Mouse (Mus musculus) liver, embryonic 13.5 days (tissue): ENCODE measurements at regions not wholly inside any gene's neighbourhood (a gene's known extent, or its start where the extent isn't known, plus 50 kb on each side); places are given as distances from the start of the nearest gene placed in this dataset.

Source experiments
- ATAC-seq: fragments of 200-750 bp; cut with Nextera tagmentation; 2 replicates; pipeline ENCODE4 v1.8.0; 2017; ENCODE audit warnings: low read depth, mild to moderate bottlenecking, moderate number of reproducible peaks, moderate library complexity
- DNase-seq: peaks from one replicate; pipeline ENCODE4 v3.0.0; 2022
- H3K27ac ChIP-seq: fragments of 300-500 bp; sonication (generic); 2 replicates; pipeline ENCODE4 v1.5.1; 2015; ENCODE audit warnings: moderate library complexity, mild to moderate bottlenecking, inconsistent platforms
- H3K27me3 ChIP-seq: fragments of 300-500 bp; sonication (generic); 2 replicates; pipeline ENCODE4 v1.6.1; 2015; ENCODE audit warnings: mild to moderate bottlenecking, inconsistent platforms
- H3K36me3 ChIP-seq: fragments of 300-500 bp; sonication (generic); 2 replicates; pipeline ENCODE4 v1.6.1; 2015; ENCODE audit warnings: mild to moderate bottlenecking, inconsistent platforms
- H3K4me1 ChIP-seq: fragments of 300-500 bp; sonication (generic); replicated peaks from 2 replicates; pipeline ENCODE4 v1.6.1; 2015; ENCODE audit warnings: inconsistent platforms
- H3K4me2 ChIP-seq: fragments of 300-500 bp; sonication (generic); 2 replicates; pipeline ENCODE4 v1.6.1; 2015; ENCODE audit warnings: inconsistent platforms, mild to moderate bottlenecking, moderate library complexity
- H3K4me3 ChIP-seq: fragments of 300-500 bp; sonication (generic); replicated peaks from 2 replicates; pipeline ENCODE4 v1.5.1; 2015; ENCODE audit warnings: mild to moderate bottlenecking, inconsistent platforms
- H3K9ac ChIP-seq: fragments of 300-500 bp; sonication (generic); 2 replicates; pipeline ENCODE4 v1.6.1; 2015; ENCODE audit warnings: mild to moderate bottlenecking, inconsistent platforms
- H3K9me3 ChIP-seq: fragments of 300-500 bp; sonication (generic); replicated peaks from 2 replicates; pipeline ENCODE4 v1.6.1; 2016; ENCODE audit warnings: inconsistent platforms
- WGBS: fragments of 180-500 bp; shearing (Covaris S2); methylation state at CpG from one replicate; pipeline ENCODE4 v1.1.7; 2015; ENCODE audit not compliant: insufficient replicate concordance; 5-methylcytosine and 5-hydroxymethylcytosine counted together

DNA sequence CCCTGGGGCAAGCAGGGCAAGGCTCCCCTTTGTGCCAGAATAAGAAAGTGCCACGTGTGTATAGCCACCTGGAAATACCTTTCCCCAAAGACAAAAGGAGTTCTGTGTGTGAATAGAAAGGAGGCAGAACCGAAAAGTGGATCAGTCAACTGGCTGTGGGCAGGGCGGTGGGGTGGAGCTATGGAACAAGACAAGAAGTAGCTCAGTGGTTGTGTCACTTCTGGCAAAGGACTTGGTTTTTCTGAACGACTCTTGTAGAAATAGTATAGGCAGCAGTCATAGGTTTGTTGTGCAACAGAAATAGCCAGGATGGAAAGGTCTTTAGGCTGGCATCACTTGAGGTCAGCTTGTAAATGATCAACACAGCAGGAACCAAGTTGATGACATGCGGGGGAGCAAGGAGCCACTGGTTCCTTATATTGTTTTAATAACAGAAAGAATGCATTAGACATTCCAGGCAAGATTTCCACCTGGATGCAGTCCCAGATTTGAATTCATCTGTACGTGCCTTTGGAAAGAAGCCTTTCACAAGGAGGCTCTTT is 308.6 kb downstream of the Foxo1 start:
- no peak overlapping the region for H3K4me3 ChIP-seq
- no peaks in the 10 kb centered on the region for H3K9me3 ChIP-seq
- DNase-seq = no peak
- no peak overlapping the region for H3K9ac ChIP-seq
- no peaks in the 10 kb centered on the region for H3K27me3 ChIP-seq
- no peaks in the 10 kb centered on the region for H3K36me3 ChIP-seq
- no peak for ATAC-seq
- no peak overlapping the region for H3K27ac ChIP-seq
- 52% methylated on average over 6 of the region's 6 CpGs for WGBS
- H3K4me2 ChIP-seq = no peak overlapping the region
- no peaks in the 10 kb centered on the region for H3K4me1 ChIP-seq

- Histone ChIP-seq H3K36me3 (no peaks in the 10 kb centered on the region), H3K4me2 (no peak overlapping the region), H3K27ac (no peak overlapping the region), H3K4me3 (no peak overlapping the region), H3K9ac (no peak overlapping the region), H3K27me3 (no peaks in the 10 kb centered on the region), H3K9me3 (no peaks in the 10 kb centered on the region), H3K4me1 (no peaks in the 10 kb centered on the region)
- 76% methylated on average over 8 of the region's 8 CpGs for WGBS
- DNase-seq (no peak), ATAC-seq (no peak)
These were observed 307.2 kb downstream of the Foxo1 start for GRCm38 (mm10) chr3:52575237-52575798.

DNA sequence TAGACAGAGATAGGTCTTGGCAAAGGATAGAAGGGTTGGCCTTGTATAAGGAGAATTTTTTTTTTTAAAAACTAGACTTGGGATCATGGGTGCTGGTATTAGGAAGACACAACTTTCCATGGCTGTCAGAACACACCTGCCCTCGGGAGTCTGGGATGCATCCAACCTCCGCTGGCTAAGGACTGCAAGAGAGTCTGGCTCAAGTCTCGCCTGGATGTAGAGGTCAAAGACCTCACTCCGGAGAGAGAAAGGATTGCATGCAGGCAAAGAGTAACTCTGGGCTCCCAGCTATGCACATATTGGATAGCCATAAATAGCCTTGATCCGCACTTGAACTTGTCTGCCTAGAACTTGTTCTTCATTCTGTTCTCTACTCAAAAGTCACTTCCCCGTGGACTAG is 306.2 kb downstream of the Foxo1 start:
- Histone ChIP-seq H3K27ac (no peak overlapping the region), H3K4me3 (no peak overlapping the region), H3K9me3 (no peaks in the 10 kb centered on the region), H3K4me2 (no peak overlapping the region), H3K36me3 (no peaks in the 10 kb centered on the region), H3K4me1 (no peaks in the 10 kb centered on the region), H3K27me3 (no peaks in the 10 kb centered on the region), H3K9ac (no peak overlapping the region)
- ATAC-seq = no peak
- DNase-seq = no peak
- WGBS = 59% methylated on average over 6 of the region's 6 CpGs

- Histone ChIP-seq H3K4me2 (no peak overlapping the region), H3K27me3 (no peaks in the 10 kb centered on the region), H3K27ac (no peak overlapping the region), H3K4me1 (no peaks in the 10 kb centered on the region), H3K36me3 (no peaks in the 10 kb centered on the region), H3K4me3 (no peak overlapping the region), H3K9ac (no peak overlapping the region), H3K9me3 (no peaks in the 10 kb centered on the region)
- DNase-seq (no peak), ATAC-seq (no peak)
- 64% methylated on average over 6 of the region's 6 CpGs for WGBS
These were observed 305.7 kb downstream of the Foxo1 start for GRCm38 (mm10) chr3:52573806-52574205.

DNA sequence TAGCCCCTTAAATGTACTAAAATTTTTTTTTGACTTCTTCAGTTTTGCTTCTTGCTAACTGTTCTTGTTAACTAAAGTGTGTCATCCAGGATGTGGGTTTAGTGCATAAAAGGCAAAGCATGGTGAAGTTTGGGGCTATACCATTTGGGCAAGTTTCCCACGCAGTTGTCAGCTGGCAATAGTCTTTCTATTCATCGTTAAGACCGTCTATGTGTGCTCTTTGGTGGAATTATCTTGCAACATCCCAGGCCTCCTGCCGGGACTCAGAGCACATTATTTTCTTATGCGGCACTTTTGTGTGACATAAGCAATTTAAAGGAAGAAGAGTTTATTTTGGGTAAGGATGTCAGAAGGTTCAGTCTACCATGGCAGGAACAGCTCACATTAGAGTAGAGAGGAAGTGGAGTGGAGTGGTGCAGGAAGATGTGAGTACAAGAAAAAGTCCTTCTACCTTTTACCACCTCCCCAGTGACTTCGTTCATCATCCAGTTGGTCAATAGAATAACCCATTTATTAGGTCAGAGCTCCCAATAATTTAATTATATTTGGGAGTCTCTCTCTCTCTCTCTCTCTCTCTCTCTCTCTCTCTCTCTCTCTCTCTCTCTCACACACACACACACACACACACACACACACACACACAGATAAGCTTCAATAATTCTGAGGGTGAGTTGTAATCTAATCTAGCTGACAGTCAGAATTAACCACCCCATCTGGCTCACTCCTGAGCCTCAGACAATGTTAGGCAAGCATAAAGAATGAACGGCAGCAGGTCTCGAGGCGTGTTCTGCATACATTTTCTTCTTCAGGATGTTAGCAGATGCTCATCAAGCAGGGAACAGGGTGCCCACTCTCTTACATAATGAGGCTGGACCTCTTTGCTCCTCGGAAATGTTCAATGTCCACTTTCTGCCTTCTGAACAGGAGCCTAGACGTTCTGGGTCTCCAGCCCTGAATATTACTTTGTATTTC is 304.7 kb downstream of the Foxo1 start:
- Histone ChIP-seq H3K4me3 (no peak overlapping the region), H3K36me3 (no peaks in the 10 kb centered on the region), H3K4me2 (no peak overlapping the region), H3K27ac (no peak overlapping the region), H3K9me3 (no peaks in the 10 kb centered on the region), H3K4me1 (no peaks in the 10 kb centered on the region), H3K9ac (no peak overlapping the region), H3K27me3 (no peaks in the 10 kb centered on the region)
- WGBS = 59% methylated on average over 11 of the region's 11 CpGs
- no peak for DNase-seq
- ATAC-seq = no peak

DNA sequence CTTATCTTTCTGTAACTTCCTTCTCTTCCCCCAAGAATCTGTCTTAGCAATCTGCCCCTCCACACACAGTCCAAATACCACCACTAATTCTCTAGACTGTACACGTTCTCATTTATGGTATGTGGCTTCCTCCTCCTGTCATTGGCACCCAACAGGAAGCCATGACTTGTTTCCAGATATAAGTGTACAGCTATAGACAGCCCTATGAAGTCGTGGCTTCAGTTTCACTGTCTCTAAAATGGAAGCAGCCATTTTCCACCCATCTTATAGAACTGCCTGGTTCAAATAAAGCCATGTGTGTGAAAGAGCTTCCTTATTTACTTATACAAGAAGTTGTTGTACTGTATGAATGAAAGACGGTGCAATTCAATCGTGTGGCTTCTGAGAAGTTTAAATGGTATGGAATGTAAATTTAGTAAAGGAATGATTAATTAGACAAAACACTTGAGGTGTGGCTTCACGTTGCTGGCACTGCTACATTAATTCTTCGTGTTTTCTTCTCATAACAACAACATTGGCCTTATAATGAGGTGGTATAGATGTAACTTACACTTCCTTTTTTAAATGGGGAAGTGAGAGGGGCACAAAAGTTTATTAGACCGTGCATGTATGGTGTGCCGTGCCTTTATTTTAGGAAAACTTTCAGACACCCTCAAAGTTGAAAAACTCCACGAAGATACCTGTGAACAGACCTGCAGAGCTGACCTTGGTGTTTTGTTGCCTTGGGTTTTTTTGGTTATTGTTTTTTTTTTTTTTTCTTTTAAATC is 299.7 kb downstream of the Foxo1 start:
- no peak overlapping the region for H3K4me3 ChIP-seq
- H3K9me3 ChIP-seq = no peaks in the 10 kb centered on the region
- WGBS = 30% methylated on average over 9 of the region's 9 CpGs
- ATAC-seq (no peak), DNase-seq (no peak)
- H3K4me1 ChIP-seq = no peaks in the 10 kb centered on the region
- no peak overlapping the region for H3K27ac ChIP-seq
- no peak overlapping the region for H3K9ac ChIP-seq
- H3K36me3 ChIP-seq = no peaks in the 10 kb centered on the region
- no peak overlapping the region for H3K4me2 ChIP-seq
- H3K27me3 ChIP-seq = no peaks in the 10 kb centered on the region

DNA sequence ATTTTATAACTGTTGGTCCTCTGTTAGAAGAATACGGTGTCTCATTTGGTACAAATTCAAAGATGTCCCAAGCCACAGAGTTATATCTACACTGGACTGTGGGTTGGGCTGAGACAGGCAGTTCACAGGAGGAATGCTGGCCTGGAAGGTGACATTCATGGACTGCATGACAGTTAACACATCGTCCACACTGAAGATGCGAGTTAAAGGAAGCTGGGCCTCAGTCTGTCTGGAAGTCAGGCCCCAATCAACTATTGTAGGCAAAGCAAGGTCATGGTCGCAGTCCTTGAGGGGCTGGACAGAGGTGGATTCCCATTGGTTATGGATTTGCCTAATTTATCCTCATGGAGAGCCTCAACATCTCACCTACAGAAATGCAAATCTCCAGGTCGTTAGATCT is 295.5 kb downstream of the Foxo1 start:
- no peak for DNase-seq
- no peaks in the 10 kb centered on the region for H3K4me1 ChIP-seq
- no peak for ATAC-seq
- no peak overlapping the region for H3K9ac ChIP-seq
- H3K27me3 ChIP-seq = no peaks in the 10 kb centered on the region
- H3K27ac ChIP-seq = no peak overlapping the region
- no peak overlapping the region for H3K4me2 ChIP-seq
- no peak overlapping the region for H3K4me3 ChIP-seq
- WGBS = 54% methylated on average over 5 of the region's 5 CpGs
- no peaks in the 10 kb centered on the region for H3K9me3 ChIP-seq
- no peaks in the 10 kb centered on the region for H3K36me3 ChIP-seq

DNA sequence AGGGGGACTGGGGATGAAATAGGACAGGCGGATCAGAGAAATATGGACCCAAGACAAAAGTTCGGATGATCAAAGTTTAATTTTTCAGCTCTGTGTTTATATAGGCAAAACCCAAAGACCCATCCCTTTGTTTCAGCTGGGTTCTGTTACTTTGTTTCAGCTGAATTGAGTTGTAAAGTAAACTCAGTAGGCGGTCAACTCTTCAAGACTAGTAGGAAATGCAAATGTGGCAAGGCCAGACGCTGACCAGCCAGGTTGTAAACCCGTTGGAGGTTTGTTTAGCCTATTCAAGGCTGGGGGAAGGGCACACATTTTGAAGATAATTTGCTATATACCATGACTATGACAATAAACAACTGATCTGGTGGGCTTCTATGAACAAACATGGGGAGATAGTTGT is 294.7 kb downstream of the Foxo1 start:
- H3K9ac ChIP-seq = no peak overlapping the region
- ATAC-seq (no peak), DNase-seq (no peak)
- H3K27ac ChIP-seq = no peak overlapping the region
- H3K4me3 ChIP-seq = no peak overlapping the region
- no peak overlapping the region for H3K4me2 ChIP-seq
- no peaks in the 10 kb centered on the region for H3K36me3 ChIP-seq
- no peaks in the 10 kb centered on the region for H3K4me1 ChIP-seq
- no peaks in the 10 kb centered on the region for H3K27me3 ChIP-seq
- WGBS = 54% methylated on average over 5 of the region's 5 CpGs
- no peaks in the 10 kb centered on the region for H3K9me3 ChIP-seq

- H3K4me1 ChIP-seq = no peaks in the 10 kb centered on the region
- no peak overlapping the region for H3K4me2 ChIP-seq
- DNase-seq (no peak), ATAC-seq (no peak)
- H3K4me3 ChIP-seq = no peak overlapping the region
- 76% methylated on average over 10 of the region's 10 CpGs for WGBS
- no peaks in the 10 kb centered on the region for H3K27me3 ChIP-seq
- H3K9ac ChIP-seq = no peak overlapping the region
- H3K9me3 ChIP-seq = no peaks in the 10 kb centered on the region
- H3K36me3 ChIP-seq = no peaks in the 10 kb centered on the region
- H3K27ac ChIP-seq = no peak overlapping the region
These were observed 291.3 kb downstream of the Foxo1 start for GRCm38 (mm10) chr3:52559481-52559880.

DNA sequence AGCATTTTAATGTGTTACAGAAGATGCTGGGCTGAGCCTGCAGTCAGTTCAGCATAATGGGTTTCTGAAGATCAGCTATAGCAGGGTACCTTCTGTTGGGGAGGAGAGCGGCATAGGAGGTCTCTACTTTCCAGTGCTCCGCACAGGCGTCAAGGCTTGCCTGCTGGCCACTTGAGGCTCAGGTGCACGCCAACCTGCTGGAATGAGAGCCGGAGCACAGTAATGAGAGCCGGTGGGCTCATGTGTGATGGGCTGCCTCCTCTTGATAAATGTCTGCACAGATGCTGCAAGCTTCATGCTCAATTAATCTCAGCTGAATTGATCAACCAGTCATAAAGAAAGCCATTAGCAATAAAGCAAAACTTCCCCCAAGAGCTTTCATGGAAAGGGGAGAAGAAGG is 290.6 kb downstream of the Foxo1 start:
- no peak overlapping the region for H3K4me2 ChIP-seq
- WGBS = 79% methylated on average over 6 of the region's 6 CpGs
- DNase-seq (no peak), ATAC-seq (no peak)
- no peak overlapping the region for H3K4me3 ChIP-seq
- H3K4me1 ChIP-seq = no peaks in the 10 kb centered on the region
- no peaks in the 10 kb centered on the region for H3K36me3 ChIP-seq
- H3K9me3 ChIP-seq = no peaks in the 10 kb centered on the region
- no peak overlapping the region for H3K9ac ChIP-seq
- no peak overlapping the region for H3K27ac ChIP-seq
- H3K27me3 ChIP-seq = no peaks in the 10 kb centered on the region

- Histone ChIP-seq H3K4me1 (no peaks in the 10 kb centered on the region), H3K9me3 (no peaks in the 10 kb centered on the region), H3K27ac (no peak overlapping the region), H3K36me3 (no peaks in the 10 kb centered on the region), H3K4me2 (no peak overlapping the region), H3K9ac (no peak overlapping the region), H3K4me3 (no peak overlapping the region), H3K27me3 (no peaks in the 10 kb centered on the region)
- no peak for ATAC-seq
- WGBS = 54% methylated on average over 4 of the region's 4 CpGs
- no peak for DNase-seq
These were observed 289.2 kb downstream of the Foxo1 start for GRCm38 (mm10) chr3:52557296-52557695.
